Mouse (Mus musculus) cortical plate, adult 2 months (tissue): ENCODE results near the gene Ankrd22.

Source experiments
- CTCF ChIP-seq: fragments of 200-500 bp; IDR thresholded peaks from 2 replicates; pipeline ENCODE4 v1.5.1; 2011; ENCODE audit warnings: mild to moderate bottlenecking, control low read depth, low read length; ENCODE audit not compliant: insufficient read depth; ENCODE audit errors: extremely low read depth
- POLR2A ChIP-seq: fragments of 200-500 bp; IDR thresholded peaks from 2 replicates; pipeline ENCODE4 v1.6.1; 2011; ENCODE audit warnings: mild to moderate bottlenecking, low read length, control low read depth; ENCODE audit not compliant: insufficient read depth; ENCODE audit errors: extremely low read depth

- TF ChIP-seq POLR2A (no peak), CTCF (no peak)
Observed at GRCm38 (mm10) chr19:34198066-34198465, 32.2 kb upstream of the Ankrd22 start.
